Mouse (Mus musculus): ENCODE results near the gene Bclaf3. TPM values are rescaled to one million over a fixed set of nuclear protein-coding genes. Genes with fewer than 3 reads are reported as not detected.

Bclaf3 gene
- polyA plus RNA-seq, 1 experiment from 2014 or later = 7.3 TPM

- Histone ChIP-seq H3K36me3 (ENCODE audit: control insufficient read depth, insufficient read depth, low read length) (no peaks in the 10 kb centered on the region), H3K27me3 (ENCODE audit: control insufficient read depth, insufficient read depth, low read length) (no peaks in the 10 kb centered on the region), H3K4me2 (replicated peaks; ENCODE audit: low read depth) (no peak overlapping the region), H3K9ac (ENCODE audit: low read length) (no peak overlapping the region), H3K9me3 (ENCODE audit: control insufficient read depth, low read length) (no peaks in the 10 kb centered on the region), H3K27ac (replicated peaks) (no peak overlapping the region), H3K4me3 (ENCODE audit: low read depth, low read length) (no peak overlapping the region), H3K4me1 (replicated peaks; ENCODE audit: control insufficient read depth, insufficient read depth) (no peaks in the 10 kb centered on the region)
- 76% methylated on average over 19 of the region's 19 CpGs for WGBS
- DNase-seq (ENCODE audit: low spot score) = no peak
- TF ChIP-seq CTCF (IDR thresholded peaks at IDR 0.05; ENCODE audit: low read depth) (no peak), EP300 (optimal IDR thresholded peaks at IDR 0.05) (no peak)
- no peak for ATAC-seq (ENCODE audit: low FRiP score, low TSS enrichment)
Measured at GRCm38 (mm10) chrX:159509847-159510715, 16.4 kb upstream of the Bclaf3 start.

- 78% methylated on average over 9 of the region's 9 CpGs for WGBS
- Histone ChIP-seq H3K27me3 (ENCODE audit: control insufficient read depth, insufficient read depth, low read length) (no peaks in the 10 kb centered on the region), H3K4me2 (replicated peaks; ENCODE audit: low read depth) (no peak overlapping the region), H3K4me3 (ENCODE audit: low read depth, low read length) (no peak overlapping the region), H3K36me3 (ENCODE audit: control insufficient read depth, insufficient read depth, low read length) (no peaks in the 10 kb centered on the region), H3K9me3 (ENCODE audit: control insufficient read depth, low read length) (no peaks in the 10 kb centered on the region), H3K27ac (replicated peaks) (no peak overlapping the region), H3K9ac (ENCODE audit: low read length) (no peak overlapping the region), H3K4me1 (replicated peaks; ENCODE audit: control insufficient read depth, insufficient read depth) (no peaks in the 10 kb centered on the region)
- TF ChIP-seq EP300 (optimal IDR thresholded peaks at IDR 0.05) = no peak
- no peak for TF ChIP-seq CTCF (IDR thresholded peaks at IDR 0.05; ENCODE audit: low read depth)
- DNase-seq (ENCODE audit: low spot score) (no peak), ATAC-seq (ENCODE audit: low FRiP score, low TSS enrichment) (no peak)
Measured at GRCm38 (mm10) chrX:159510716-159511051, 15.8 kb upstream of the Bclaf3 start.

GRCm38 (mm10) chrX:159515599-159515998, 10.9 kb upstream of the Bclaf3 start:
- Histone ChIP-seq H3K27me3 (ENCODE audit: control insufficient read depth, insufficient read depth, low read length) (no peaks in the 10 kb centered on the region), H3K9me3 (ENCODE audit: control insufficient read depth, low read length) (no peaks in the 10 kb centered on the region), H3K4me2 (replicated peaks; ENCODE audit: low read depth) (no peak overlapping the region), H3K36me3 (ENCODE audit: control insufficient read depth, insufficient read depth, low read length) (no peaks in the 10 kb centered on the region), H3K4me1 (replicated peaks; ENCODE audit: control insufficient read depth, insufficient read depth) (no peaks in the 10 kb centered on the region), H3K27ac (replicated peaks) (no peak overlapping the region), H3K9ac (ENCODE audit: low read length) (no peak overlapping the region), H3K4me3 (ENCODE audit: low read depth, low read length) (no peak overlapping the region)
- DNase-seq (ENCODE audit: low spot score) (no peak), ATAC-seq (ENCODE audit: low FRiP score, low TSS enrichment) (no peak)
- 94% methylated on average over 6 of the region's 6 CpGs for WGBS
- TF ChIP-seq CTCF (IDR thresholded peaks at IDR 0.05; ENCODE audit: low read depth) (no peak), EP300 (optimal IDR thresholded peaks at IDR 0.05) (no peak)

GRCm38 (mm10) chrX:159521780-159522179, 4.7 kb upstream of the Bclaf3 start:
- no peak overlapping the region for H3K9ac ChIP-seq (ENCODE audit: low read length)
- H3K9me3 ChIP-seq (ENCODE audit: control insufficient read depth, low read length) = no peaks in the 10 kb centered on the region
- TF ChIP-seq EP300 (optimal IDR thresholded peaks at IDR 0.05) (no peak), CTCF (IDR thresholded peaks at IDR 0.05; ENCODE audit: low read depth) (no peak)
- H3K36me3 ChIP-seq (ENCODE audit: control insufficient read depth, insufficient read depth, low read length) = no peaks in the 10 kb centered on the region
- DNase-seq (ENCODE audit: low spot score) (no peak), ATAC-seq (ENCODE audit: low FRiP score, low TSS enrichment) (no peak)
- no peaks in the 10 kb centered on the region for H3K4me1 ChIP-seq (replicated peaks; ENCODE audit: control insufficient read depth, insufficient read depth)
- WGBS = 66% methylated on average over 3 of the region's 3 CpGs
- no peak overlapping the region for H3K27ac ChIP-seq (replicated peaks)
- no peak overlapping the region for H3K4me3 ChIP-seq (ENCODE audit: low read depth, low read length)
- no peaks in the 10 kb centered on the region for H3K27me3 ChIP-seq (ENCODE audit: control insufficient read depth, insufficient read depth, low read length)
- no peak overlapping the region for H3K4me2 ChIP-seq (replicated peaks; ENCODE audit: low read depth)

GRCm38 (mm10) chrX:159522651-159523050, 3.8 kb upstream of the Bclaf3 start:
- DNase-seq (ENCODE audit: low spot score) (no peak), ATAC-seq (ENCODE audit: low FRiP score, low TSS enrichment) (no peak)
- no peak overlapping the region for H3K4me3 ChIP-seq (ENCODE audit: low read depth, low read length)
- H3K9ac ChIP-seq (ENCODE audit: low read length) = no peak overlapping the region
- H3K9me3 ChIP-seq (ENCODE audit: control insufficient read depth, low read length) = no peaks in the 10 kb centered on the region
- TF ChIP-seq CTCF (IDR thresholded peaks at IDR 0.05; ENCODE audit: low read depth) = no peak
- TF ChIP-seq EP300 (optimal IDR thresholded peaks at IDR 0.05) = no peak
- H3K4me2 ChIP-seq (replicated peaks; ENCODE audit: low read depth) = no peak overlapping the region
- 72% methylated on average over 4 of the region's 4 CpGs for WGBS
- H3K27me3 ChIP-seq (ENCODE audit: control insufficient read depth, insufficient read depth, low read length) = no peaks in the 10 kb centered on the region
- H3K4me1 ChIP-seq (replicated peaks; ENCODE audit: control insufficient read depth, insufficient read depth) = no peaks in the 10 kb centered on the region
- H3K36me3 ChIP-seq (ENCODE audit: control insufficient read depth, insufficient read depth, low read length) = no peaks in the 10 kb centered on the region
- H3K27ac ChIP-seq (replicated peaks) = no peak overlapping the region

GRCm38 (mm10) chrX:159532427-159532810, 5.9 kb downstream of the Bclaf3 start:
- H3K4me3 ChIP-seq (ENCODE audit: low read depth, low read length) = peak overlapping the region; percentile 53
- H3K9me3 ChIP-seq (ENCODE audit: control insufficient read depth, low read length) = no peaks in the 10 kb centered on the region
- WGBS = 17% methylated on average over 29 of the region's 38 CpGs
- H3K9ac ChIP-seq (ENCODE audit: low read length) = peak overlapping the region; percentile 64
- TF ChIP-seq CTCF (IDR thresholded peaks at IDR 0.05; ENCODE audit: low read depth) (peak; percentile 94), EP300 (optimal IDR thresholded peaks at IDR 0.05) (no peak)
- H3K27me3 ChIP-seq (ENCODE audit: control insufficient read depth, insufficient read depth, low read length) = no peaks in the 10 kb centered on the region
- H3K4me2 ChIP-seq (replicated peaks; ENCODE audit: low read depth) = peak overlapping the region; percentile 69
- peak overlapping the region; percentile 30 for H3K27ac ChIP-seq (replicated peaks)
- H3K36me3 ChIP-seq (ENCODE audit: control insufficient read depth, insufficient read depth, low read length) = no peaks in the 10 kb centered on the region
- no peaks in the 10 kb centered on the region for H3K4me1 ChIP-seq (replicated peaks; ENCODE audit: control insufficient read depth, insufficient read depth)
- DNase-seq (ENCODE audit: low spot score) = peak; percentile 97
- ATAC-seq (ENCODE audit: low FRiP score, low TSS enrichment) = peak; percentile 99
